Mouse (Mus musculus) neutrophil, adult 5-6 weeks (primary cell): ENCODE results near the gene Tet2. TPM values are rescaled to one million over a fixed set of nuclear protein-coding genes. Genes with fewer than 3 reads are reported as not detected.
"Not testable (repeated sequence)": the region's sequence is repeated elsewhere in the genome, so short reads cannot be mapped to it uniquely, and the experiment has no call there.

Source experiments
- ATAC-seq: fragments of 151-379, 151-347 bp; 2 replicates; pipeline ENCODE4 v1.8.0; 2017; ENCODE audit warnings: mild to moderate bottlenecking, moderate TSS enrichment; ENCODE audit not compliant: insufficient number of reproducible peaks, poor library complexity, low FRiP score, severe bottlenecking; ENCODE audit errors: extremely low read depth
- total RNA-seq: library from RNA; stranded (forward); fragments of 200-1000 nt; gene quantifications from 2 replicates; pipeline ENCODE4 v1.2.3, GENCODE M21; 2017

Gene Tet2
- 106 and 107 TPM in 2 replicates for total RNA-seq

- ATAC-seq, result peak; percentile 50
Measured at GRCm38 (mm10) chr3:133544551-133545303, at the start of gene Tet2. Tet2 (minus strand) TSS chr3:133545139.

- not testable (repeated sequence) for ATAC-seq
Measured at GRCm38 (mm10) chr3:133592995-133593394, 48.1 kb upstream of the Tet2 start.

- no peak for ATAC-seq
Measured at GRCm38 (mm10) chr3:133590506-133591152, 45.7 kb upstream of the Tet2 start.

- ATAC-seq, result peak; percentile 18; the same call in 1 of the 2 replicates
Measured at GRCm38 (mm10) chr3:133585010-133585409, 40.1 kb upstream of the Tet2 start.

- ATAC-seq, result no peak
Measured at GRCm38 (mm10) chr3:133583411-133584025, 38.6 kb upstream of the Tet2 start.

GRCm38 (mm10) chr3:133582969-133583368 is 38.0 kb upstream of the Tet2 start:
- ATAC-seq, result peak; percentile 89

GRCm38 (mm10) chr3:133582096-133582495 is 37.2 kb upstream of the Tet2 start:
- ATAC-seq, result no peak

- no peak for ATAC-seq
Measured at GRCm38 (mm10) chr3:133581541-133581940, 36.6 kb upstream of the Tet2 start.

- no peak for ATAC-seq
Measured at GRCm38 (mm10) chr3:133579671-133580070, 34.7 kb upstream of the Tet2 start.

GRCm38 (mm10) chr3:133579140-133579539 is 34.2 kb upstream of the Tet2 start:
- no peak for ATAC-seq

- no peak for ATAC-seq
Measured at GRCm38 (mm10) chr3:133574969-133575368, 30.0 kb upstream of the Tet2 start.

GRCm38 (mm10) chr3:133571961-133572360 is 27.0 kb upstream of the Tet2 start:
- no peak for ATAC-seq

- no peak for ATAC-seq
Measured at GRCm38 (mm10) chr3:133563503-133564205, 18.7 kb upstream of the Tet2 start.

GRCm38 (mm10) chr3:133559413-133560114 is 14.6 kb upstream of the Tet2 start:
- ATAC-seq, result no peak

- no peak for ATAC-seq
Measured at GRCm38 (mm10) chr3:133557602-133558001, 12.7 kb upstream of the Tet2 start.

- no peak for ATAC-seq
Measured at GRCm38 (mm10) chr3:133557154-133557553, 12.2 kb upstream of the Tet2 start.

- no peak for ATAC-seq
Measured at GRCm38 (mm10) chr3:133555378-133555777, 10.4 kb upstream of the Tet2 start.

GRCm38 (mm10) chr3:133554552-133555067 is 9.7 kb upstream of the Tet2 start:
- no peak for ATAC-seq

- no peak for ATAC-seq
Measured at GRCm38 (mm10) chr3:133554092-133554491, 9.2 kb upstream of the Tet2 start.
